Mouse (Mus musculus): ENCODE data around the gene Slc9a3r2. TPM values are rescaled to one million over a fixed set of nuclear protein-coding genes. Genes with fewer than 3 reads are reported as not detected.

Slc9a3r2 gene
- polyA plus RNA-seq, 1 experiment from 2014 or later, result 10.2 TPM

GRCm38 (mm10) chr17:24644875-24645721 is 5.0 kb downstream of the Slc9a3r2 start:
- H3K9ac ChIP-seq, result peak overlapping the region; percentile 22; the same call in 1 of the 2 replicates
- DNase-seq (no peak), ATAC-seq (ENCODE audit: low read depth) (peak; percentile 41)
- 0 out of 2 replicates have a peak, but pooled peaks cover 2% of the 10 kb centered on the region for H3K36me3 ChIP-seq
- peaks cover 32% of the 10 kb centered on the region for H3K27me3 ChIP-seq
- H3K4me3 ChIP-seq (replicated peaks), result no peak overlapping the region
- peak overlapping the region; percentile 57 for H3K27ac ChIP-seq
- no peaks in the 10 kb centered on the region for H3K9me3 ChIP-seq (replicated peaks)
- H3K4me2 ChIP-seq, result no peak overlapping the region
- H3K4me1 ChIP-seq (replicated peaks), result peaks cover 37% of the 10 kb centered on the region
- WGBS (ENCODE audit: insufficient replicate concordance), result 47% methylated on average over 9 of the region's 9 CpGs

- H3K9ac ChIP-seq, result no peak overlapping the region
- 37% methylated on average over 7 of the region's 7 CpGs for WGBS (ENCODE audit: insufficient replicate concordance)
- H3K27ac ChIP-seq, result peak overlapping the region; percentile 57
- H3K4me3 ChIP-seq (replicated peaks), result no peak overlapping the region
- 0 out of 2 replicates have a peak, but pooled peaks cover 4% of the 10 kb centered on the region for H3K36me3 ChIP-seq
- H3K9me3 ChIP-seq (replicated peaks), result no peaks in the 10 kb centered on the region
- ATAC-seq (ENCODE audit: low read depth), result no peak
- H3K4me2 ChIP-seq, result no peak overlapping the region
- DNase-seq, result no peak
- peaks cover 30% of the 10 kb centered on the region for H3K4me1 ChIP-seq (replicated peaks)
- H3K27me3 ChIP-seq, result peaks cover 23% of the 10 kb centered on the region
Observed at GRCm38 (mm10) chr17:24644030-24644715, 6.0 kb downstream of the Slc9a3r2 start.

- Histone ChIP-seq H3K36me3 (0 out of 2 replicates have a peak, but pooled peaks cover 4% of the 10 kb centered on the region), H3K4me2 (no peak overlapping the region), H3K9ac (no peak overlapping the region), H3K9me3 (replicated peaks) (no peaks in the 10 kb centered on the region), H3K4me1 (replicated peaks) (peaks cover 25% of the 10 kb centered on the region), H3K27me3 (peaks cover 12% of the 10 kb centered on the region), H3K27ac (no peak overlapping the region), H3K4me3 (replicated peaks) (no peak overlapping the region)
- WGBS (ENCODE audit: insufficient replicate concordance), result 71% methylated on average over 6 of the region's 6 CpGs
- no peak for DNase-seq
- ATAC-seq (ENCODE audit: low read depth), result no peak
Observed at GRCm38 (mm10) chr17:24642791-24643343, 7.3 kb downstream of the Slc9a3r2 start.

GRCm38 (mm10) chr17:24641944-24642343 is 8.2 kb downstream of the Slc9a3r2 start:
- no peak for ATAC-seq (ENCODE audit: low read depth)

GRCm38 (mm10) chr17:24640581-24640980 is 9.5 kb downstream of the Slc9a3r2 start:
- DNase-seq, result no peak
- ATAC-seq (ENCODE audit: low read depth), result no peak
- Histone ChIP-seq H3K4me1 (replicated peaks) (peaks cover 32% of the 10 kb centered on the region), H3K36me3 (0 out of 2 replicates have a peak, but pooled peaks cover 4% of the 10 kb centered on the region), H3K4me3 (replicated peaks) (no peak overlapping the region), H3K27ac (no peak overlapping the region), H3K9me3 (replicated peaks) (no peaks in the 10 kb centered on the region), H3K9ac (no peak overlapping the region), H3K4me2 (no peak overlapping the region), H3K27me3 (no peaks in the 10 kb centered on the region)
- WGBS (ENCODE audit: insufficient replicate concordance), result 88% methylated on average over 15 of the region's 15 CpGs

More at GRCm38 (mm10) chr17:24641944-24642343, 8.2 kb downstream of the Slc9a3r2 start:
- peaks cover 31% of the 10 kb centered on the region for H3K4me1 ChIP-seq (replicated peaks)
- no peak overlapping the region for H3K4me2 ChIP-seq
- H3K27me3 ChIP-seq, result peaks cover 2% of the 10 kb centered on the region; the same call in 1 of the 2 replicates
- no peaks in the 10 kb centered on the region for H3K9me3 ChIP-seq (replicated peaks)
- 0 out of 2 replicates have a peak, but pooled peaks cover 4% of the 10 kb centered on the region for H3K36me3 ChIP-seq
- no peak overlapping the region for H3K9ac ChIP-seq
- no peak overlapping the region for H3K4me3 ChIP-seq (replicated peaks)
- DNase-seq, result no peak
- no peak overlapping the region for H3K27ac ChIP-seq
- WGBS (ENCODE audit: insufficient replicate concordance), result 81% methylated on average over 14 of the region's 14 CpGs

GRCm38 (mm10) chr17:24640119-24640518 is 10.0 kb downstream of the Slc9a3r2 start:
- H3K27me3 ChIP-seq, result no peaks in the 10 kb centered on the region
- WGBS (ENCODE audit: insufficient replicate concordance), result 76% methylated on average over 7 of the region's 7 CpGs
- H3K4me2 ChIP-seq, result no peak overlapping the region
- DNase-seq (no peak), ATAC-seq (ENCODE audit: low read depth) (no peak)
- no peak overlapping the region for H3K9ac ChIP-seq
- H3K4me1 ChIP-seq (replicated peaks), result peaks cover 28% of the 10 kb centered on the region
- no peak overlapping the region for H3K27ac ChIP-seq
- no peaks in the 10 kb centered on the region for H3K9me3 ChIP-seq (replicated peaks)
- no peak overlapping the region for H3K4me3 ChIP-seq (replicated peaks)
- H3K36me3 ChIP-seq, result 0 out of 2 replicates have a peak, but pooled peaks cover 4% of the 10 kb centered on the region

GRCm38 (mm10) chr17:24639571-24639988 is 10.5 kb downstream of the Slc9a3r2 start:
- no peak for DNase-seq
- Histone ChIP-seq H3K9me3 (replicated peaks) (no peaks in the 10 kb centered on the region), H3K9ac (no peak overlapping the region), H3K4me2 (no peak overlapping the region), H3K27me3 (no peaks in the 10 kb centered on the region), H3K36me3 (0 out of 2 replicates have a peak, but pooled peaks cover 4% of the 10 kb centered on the region), H3K4me3 (replicated peaks) (no peak overlapping the region), H3K27ac (no peak overlapping the region; the same call in 1 of the 2 replicates), H3K4me1 (replicated peaks) (peaks cover 22% of the 10 kb centered on the region)
- no peak for ATAC-seq (ENCODE audit: low read depth)
- 79% methylated on average over 5 of the region's 5 CpGs for WGBS (ENCODE audit: insufficient replicate concordance)

- DNase-seq (no peak), ATAC-seq (ENCODE audit: low read depth) (no peak)
- no peaks in the 10 kb centered on the region for H3K27me3 ChIP-seq
- H3K4me2 ChIP-seq, result no peak overlapping the region
- H3K9me3 ChIP-seq (replicated peaks), result no peaks in the 10 kb centered on the region
- no peak overlapping the region for H3K9ac ChIP-seq
- 0 out of 2 replicates have a peak, but pooled peaks cover 4% of the 10 kb centered on the region for H3K36me3 ChIP-seq
- no peak overlapping the region for H3K27ac ChIP-seq
- 68% methylated on average over 9 of the region's 9 CpGs for WGBS (ENCODE audit: insufficient replicate concordance)
- no peak overlapping the region for H3K4me3 ChIP-seq (replicated peaks)
- H3K4me1 ChIP-seq (replicated peaks), result peaks cover 16% of the 10 kb centered on the region
Observed at GRCm38 (mm10) chr17:24638840-24639239, 11.3 kb downstream of the Slc9a3r2 start.

GRCm38 (mm10) chr17:24638214-24638613 is 11.9 kb downstream of the Slc9a3r2 start:
- no peak for DNase-seq
- 80% methylated on average over 4 of the region's 4 CpGs for WGBS (ENCODE audit: insufficient replicate concordance)
- H3K9ac ChIP-seq, result no peak overlapping the region
- H3K4me1 ChIP-seq (replicated peaks), result peaks cover 21% of the 10 kb centered on the region
- H3K27me3 ChIP-seq, result no peaks in the 10 kb centered on the region
- ATAC-seq (ENCODE audit: low read depth), result no peak
- H3K36me3 ChIP-seq, result 0 out of 2 replicates have a peak, but pooled peaks cover 4% of the 10 kb centered on the region
- H3K4me3 ChIP-seq (replicated peaks), result no peak overlapping the region
- H3K4me2 ChIP-seq, result no peak overlapping the region
- H3K27ac ChIP-seq, result no peak overlapping the region
- H3K9me3 ChIP-seq (replicated peaks), result no peaks in the 10 kb centered on the region

- ATAC-seq (ENCODE audit: low read depth), result no peak
- Histone ChIP-seq H3K9ac (0 out of 2 replicates have a peak overlapping the region, but pooled peaks have one; percentile 27), H3K4me2 (no peak overlapping the region), H3K27me3 (no peaks in the 10 kb centered on the region), H3K4me1 (replicated peaks) (peaks cover 30% of the 10 kb centered on the region), H3K27ac (no peak overlapping the region), H3K4me3 (replicated peaks) (no peak overlapping the region), H3K9me3 (replicated peaks) (no peaks in the 10 kb centered on the region), H3K36me3 (0 out of 2 replicates have a peak, but pooled peaks cover 4% of the 10 kb centered on the region)
- DNase-seq, result no peak
- WGBS (ENCODE audit: insufficient replicate concordance), result 48% methylated on average over 5 of the region's 5 CpGs
Observed at GRCm38 (mm10) chr17:24636781-24637481, 13.2 kb downstream of the Slc9a3r2 start.

Measured in liver, embryonic 13.5 days (tissue).